Mouse (Mus musculus) lung, postnatal 0 days (tissue): ENCODE data around the gene Qsox2.

Source experiments
- CTCF ChIP-seq: IDR thresholded peaks from 2 replicates; pipeline ENCODE4 v1.5.1; 2016; ENCODE audit warnings: antibody characterized with exemption, mild to moderate bottlenecking
- EP300 ChIP-seq: IDR thresholded peaks from 2 replicates; pipeline ENCODE4 v1.6.1; 2016; ENCODE audit warnings: antibody characterized with exemption, mild to moderate bottlenecking, control low read depth

DNA sequence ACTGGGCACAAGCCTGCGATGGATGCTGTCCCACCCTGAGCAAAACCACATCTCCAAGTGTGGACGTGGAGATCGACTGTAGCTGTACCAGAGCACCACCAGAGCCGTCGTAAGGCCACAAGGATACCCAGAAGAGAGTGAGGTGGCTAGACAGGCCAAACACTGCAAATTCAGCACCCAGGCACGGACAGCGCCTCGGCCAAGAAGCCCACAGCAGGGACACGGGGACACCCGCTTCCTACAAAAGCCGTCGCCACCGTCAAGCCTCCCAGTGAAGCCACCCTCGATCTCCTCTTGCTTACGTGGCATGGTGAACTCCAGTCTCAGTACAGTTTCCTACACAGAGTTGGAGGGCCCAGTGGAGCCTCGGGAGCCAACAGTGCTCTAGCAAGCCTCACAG, 32.2 kb downstream of the Qsox2 start:
- no peak for TF ChIP-seq CTCF
- no peak for TF ChIP-seq EP300
